Mouse (Mus musculus): ENCODE results near the gene Myo1e. TPM values are rescaled to one million over a fixed set of nuclear protein-coding genes. Genes with fewer than 3 reads are reported as not detected.

The Myo1e gene
- polyA plus RNA-seq, 1 experiment from 2014 or later = 9.0 TPM

DNA sequence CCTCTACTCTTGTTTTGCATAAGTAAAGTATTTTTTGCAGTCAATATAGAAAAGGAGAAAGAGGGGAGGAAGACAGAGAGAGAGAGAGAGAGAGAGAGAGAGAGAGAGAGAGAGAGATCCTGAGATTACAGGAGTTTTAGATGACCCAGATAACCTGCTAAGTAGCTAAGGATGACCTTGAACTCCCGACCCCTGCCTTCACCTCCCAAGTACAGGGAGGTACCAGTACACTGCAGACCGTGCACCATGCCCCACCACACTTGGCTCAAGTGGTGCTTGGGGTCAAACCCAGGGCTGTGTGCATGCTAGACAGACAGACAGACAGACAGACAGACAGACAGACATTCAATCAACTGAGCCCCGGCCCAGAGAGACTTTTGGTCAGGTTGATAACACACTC, 69.9 kb downstream of the Myo1e start:
- no peak overlapping the region for H3K4me2 ChIP-seq
- no peaks in the 10 kb centered on the region for H3K9me3 ChIP-seq
- no peak overlapping the region for H3K27ac ChIP-seq (replicated peaks)
- no peak overlapping the region for H3K9ac ChIP-seq
- ATAC-seq (ENCODE audit: low FRiP score, low read depth) = no peak
- no peak overlapping the region for H3K4me3 ChIP-seq
- H3K27me3 ChIP-seq = no peaks in the 10 kb centered on the region
- 91% methylated on average over 3 of the region's 3 CpGs for WGBS
- no peaks in the 10 kb centered on the region for H3K36me3 ChIP-seq
- H3K4me1 ChIP-seq (replicated peaks) = no peaks in the 10 kb centered on the region

DNA sequence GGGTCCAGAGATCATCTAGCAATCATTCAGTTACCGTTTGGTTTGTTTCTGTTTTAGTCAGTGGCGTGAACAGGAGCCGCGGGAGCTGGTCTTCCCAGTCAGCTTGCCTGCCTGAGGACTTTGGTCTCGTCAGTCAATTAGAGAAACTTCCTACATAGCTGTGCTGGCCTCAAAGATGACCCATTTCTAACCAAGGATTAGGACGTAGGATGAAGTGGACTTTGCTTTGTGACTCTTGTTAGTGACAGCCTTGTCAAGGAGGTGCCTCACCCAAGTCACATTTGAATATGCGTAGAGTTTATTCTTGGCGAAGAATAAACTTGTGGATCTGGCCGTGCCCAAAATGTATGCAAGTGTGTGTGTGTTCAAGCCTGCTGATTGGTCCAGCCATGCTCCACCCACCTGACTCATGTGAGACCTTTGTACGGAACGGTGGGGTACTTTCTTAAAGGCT, 70.4 kb downstream of the Myo1e start:
- no peaks in the 10 kb centered on the region for H3K27me3 ChIP-seq
- ATAC-seq (ENCODE audit: low FRiP score, low read depth) = no peak

GRCm38 (mm10) chr9:70281407-70281806, 74.3 kb downstream of the Myo1e start:
- Histone ChIP-seq H3K4me3 (no peak overlapping the region), H3K27ac (replicated peaks) (no peak overlapping the region), H3K27me3 (no peaks in the 10 kb centered on the region), H3K36me3 (no peaks in the 10 kb centered on the region), H3K9me3 (no peaks in the 10 kb centered on the region), H3K4me2 (no peak overlapping the region), H3K4me1 (replicated peaks) (no peaks in the 10 kb centered on the region), H3K9ac (no peak overlapping the region)
- 86% methylated on average over 8 of the region's 8 CpGs for WGBS
- no peak for ATAC-seq (ENCODE audit: low FRiP score, low read depth)

More for the DNA sequence above, 70.4 kb downstream of the Myo1e start:
- no peak overlapping the region for H3K27ac ChIP-seq (replicated peaks)
- WGBS = 90% methylated on average over 11 of the region's 11 CpGs
- no peak overlapping the region for H3K9ac ChIP-seq
- H3K4me1 ChIP-seq (replicated peaks) = no peaks in the 10 kb centered on the region
- H3K36me3 ChIP-seq = no peaks in the 10 kb centered on the region
- H3K9me3 ChIP-seq = no peaks in the 10 kb centered on the region
- H3K4me3 ChIP-seq = no peak overlapping the region
- no peak overlapping the region for H3K4me2 ChIP-seq

- WGBS = 78% methylated on average over 6 of the region's 8 CpGs
- Histone ChIP-seq H3K9ac (no peak overlapping the region), H3K27ac (replicated peaks) (no peak overlapping the region), H3K4me2 (no peak overlapping the region), H3K4me3 (no peak overlapping the region), H3K4me1 (replicated peaks) (no peaks in the 10 kb centered on the region), H3K27me3 (no peaks in the 10 kb centered on the region), H3K9me3 (no peaks in the 10 kb centered on the region), H3K36me3 (no peaks in the 10 kb centered on the region)
- ATAC-seq (ENCODE audit: low FRiP score, low read depth) = no peak
Observed at GRCm38 (mm10) chr9:70282107-70282506, 75.0 kb downstream of the Myo1e start.

- no peak overlapping the region for H3K9ac ChIP-seq
- H3K4me3 ChIP-seq = no peak overlapping the region
- H3K27me3 ChIP-seq = no peaks in the 10 kb centered on the region
- ATAC-seq (ENCODE audit: low FRiP score, low read depth) = no peak
- 86% methylated on average over 4 of the region's 4 CpGs for WGBS
- H3K4me2 ChIP-seq = no peak overlapping the region
- no peaks in the 10 kb centered on the region for H3K4me1 ChIP-seq (replicated peaks)
- H3K36me3 ChIP-seq = no peaks in the 10 kb centered on the region
- H3K27ac ChIP-seq (replicated peaks) = no peak overlapping the region
- H3K9me3 ChIP-seq = no peaks in the 10 kb centered on the region
Observed at GRCm38 (mm10) chr9:70283151-70283550, 76.0 kb downstream of the Myo1e start.

GRCm38 (mm10) chr9:70284584-70285140, 77.5 kb downstream of the Myo1e start:
- no peaks in the 10 kb centered on the region for H3K27me3 ChIP-seq
- H3K9ac ChIP-seq = no peak overlapping the region
- no peak overlapping the region for H3K4me2 ChIP-seq
- no peak for ATAC-seq (ENCODE audit: low FRiP score, low read depth)
- 75% methylated on average over 7 of the region's 7 CpGs for WGBS
- H3K9me3 ChIP-seq = no peaks in the 10 kb centered on the region
- H3K4me1 ChIP-seq (replicated peaks) = no peaks in the 10 kb centered on the region
- H3K27ac ChIP-seq (replicated peaks) = no peak overlapping the region
- no peaks in the 10 kb centered on the region for H3K36me3 ChIP-seq
- no peak overlapping the region for H3K4me3 ChIP-seq

DNA sequence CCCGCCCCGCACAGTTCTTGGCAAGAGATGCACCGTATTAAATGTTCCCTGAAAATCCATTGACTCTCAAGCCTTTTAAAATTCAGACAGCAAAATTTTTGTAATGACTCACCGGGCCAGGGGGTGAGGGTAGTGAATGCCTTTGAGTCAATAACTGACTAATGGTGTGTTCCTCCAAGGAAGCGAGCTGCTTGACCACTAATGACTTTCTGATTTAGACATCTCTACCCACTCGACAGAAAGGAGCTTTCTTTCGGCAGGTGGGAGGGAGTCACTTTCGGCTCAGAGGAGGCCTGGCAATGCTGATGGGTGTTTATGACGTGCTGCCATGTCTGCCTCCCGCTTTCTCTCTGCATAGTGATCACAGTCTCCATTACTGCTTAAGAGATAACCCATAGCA, 83.6 kb downstream of the Myo1e start:
- Histone ChIP-seq H3K27ac (replicated peaks) (no peak overlapping the region), H3K4me3 (no peak overlapping the region), H3K9ac (no peak overlapping the region), H3K27me3 (no peaks in the 10 kb centered on the region), H3K9me3 (no peaks in the 10 kb centered on the region), H3K4me1 (replicated peaks) (peaks cover 14% of the 10 kb centered on the region; the same call in 1 of the 2 replicates), H3K4me2 (no peak overlapping the region), H3K36me3 (no peaks in the 10 kb centered on the region)
- WGBS = 33% methylated on average over 10 of the region's 10 CpGs
- 0 out of 2 replicates have a peak, but pooled peaks have one; percentile 27 for ATAC-seq (ENCODE audit: low FRiP score, low read depth)

GRCm38 (mm10) chr9:70296916-70297315, 89.8 kb downstream of the Myo1e start:
- no peaks in the 10 kb centered on the region for H3K27me3 ChIP-seq
- H3K4me1 ChIP-seq (replicated peaks) = peaks cover 11% of the 10 kb centered on the region
- no peak for ATAC-seq (ENCODE audit: low FRiP score, low read depth)
- no peak overlapping the region for H3K4me3 ChIP-seq
- no peak overlapping the region for H3K27ac ChIP-seq (replicated peaks)
- no peak overlapping the region for H3K9ac ChIP-seq
- no peaks in the 10 kb centered on the region for H3K36me3 ChIP-seq
- WGBS = 10% methylated on average over 2 of the region's 2 CpGs
- H3K4me2 ChIP-seq = no peak overlapping the region
- H3K9me3 ChIP-seq = no peaks in the 10 kb centered on the region

GRCm38 (mm10) chr9:70298221-70298620, 91.1 kb downstream of the Myo1e start:
- H3K9ac ChIP-seq = no peak overlapping the region
- H3K27ac ChIP-seq (replicated peaks) = no peak overlapping the region
- peaks cover 11% of the 10 kb centered on the region for H3K4me1 ChIP-seq (replicated peaks)
- H3K4me2 ChIP-seq = no peak overlapping the region
- H3K4me3 ChIP-seq = no peak overlapping the region
- no peak for ATAC-seq (ENCODE audit: low FRiP score, low read depth)
- H3K9me3 ChIP-seq = no peaks in the 10 kb centered on the region
- H3K27me3 ChIP-seq = no peaks in the 10 kb centered on the region
- no peaks in the 10 kb centered on the region for H3K36me3 ChIP-seq
- 24% methylated on average over 7 of the region's 7 CpGs for WGBS

DNA sequence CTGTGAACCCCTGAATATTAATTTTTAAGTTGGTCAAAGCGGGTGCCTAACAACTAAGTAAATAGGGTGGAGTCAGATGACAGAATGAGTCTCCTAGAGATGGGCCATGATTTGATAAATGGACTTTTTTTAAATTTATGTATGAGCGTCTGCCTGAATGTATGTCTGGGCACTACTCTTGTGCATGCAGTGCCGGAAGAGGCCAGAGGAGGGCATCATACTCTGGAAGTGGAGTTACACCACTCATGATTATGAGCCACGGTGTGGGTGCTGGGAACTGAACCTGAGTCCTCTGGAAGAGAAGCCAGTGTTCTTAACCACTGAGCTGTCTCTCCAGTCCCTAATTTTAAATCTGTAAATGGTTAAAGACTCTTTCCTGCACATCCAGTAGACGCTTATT, 93.6 kb downstream of the Myo1e start:
- H3K36me3 ChIP-seq = no peaks in the 10 kb centered on the region
- 96% methylated on average over 5 of the region's 5 CpGs for WGBS
- H3K27ac ChIP-seq (replicated peaks) = no peak overlapping the region
- H3K9me3 ChIP-seq = no peaks in the 10 kb centered on the region
- H3K27me3 ChIP-seq = no peaks in the 10 kb centered on the region
- peaks cover 11% of the 10 kb centered on the region for H3K4me1 ChIP-seq (replicated peaks)
- H3K9ac ChIP-seq = no peak overlapping the region
- no peak overlapping the region for H3K4me3 ChIP-seq
- ATAC-seq (ENCODE audit: low FRiP score, low read depth) = no peak
- H3K4me2 ChIP-seq = no peak overlapping the region

DNA sequence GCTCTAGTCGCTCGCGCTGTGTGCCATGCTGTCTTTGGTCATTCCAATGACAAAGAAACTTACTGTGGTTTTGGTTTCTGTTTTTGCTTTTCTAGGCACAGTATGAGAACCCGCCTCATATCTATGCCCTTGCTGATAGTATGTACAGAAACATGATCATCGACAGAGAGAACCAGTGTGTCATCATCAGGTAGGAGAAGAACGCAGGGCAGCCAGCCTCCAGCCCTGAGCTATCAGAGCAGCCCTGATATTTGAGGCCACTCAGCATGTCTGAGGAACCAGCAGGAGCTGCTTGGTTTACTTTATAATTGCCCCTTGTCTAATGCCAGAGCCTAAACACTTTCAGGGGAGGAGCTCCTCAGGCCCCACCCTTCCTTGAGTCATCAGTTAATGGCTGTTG, 94.4 kb downstream of the Myo1e start:
- no peaks in the 10 kb centered on the region for H3K36me3 ChIP-seq
- no peak overlapping the region for H3K9ac ChIP-seq
- ATAC-seq (ENCODE audit: low FRiP score, low read depth) = no peak
- H3K9me3 ChIP-seq = no peaks in the 10 kb centered on the region
- 97% methylated on average over 6 of the region's 6 CpGs for WGBS
- no peak overlapping the region for H3K4me3 ChIP-seq
- no peak overlapping the region for H3K4me2 ChIP-seq
- H3K4me1 ChIP-seq (replicated peaks) = peaks cover 10% of the 10 kb centered on the region
- H3K27ac ChIP-seq (replicated peaks) = no peak overlapping the region
- H3K27me3 ChIP-seq = no peaks in the 10 kb centered on the region

- H3K4me2 ChIP-seq = no peak overlapping the region
- H3K27me3 ChIP-seq = no peaks in the 10 kb centered on the region
- H3K36me3 ChIP-seq = no peaks in the 10 kb centered on the region
- WGBS = 93% methylated on average over 8 of the region's 8 CpGs
- H3K4me3 ChIP-seq = no peak overlapping the region
- no peaks in the 10 kb centered on the region for H3K4me1 ChIP-seq (replicated peaks)
- H3K9ac ChIP-seq = no peak overlapping the region
- H3K9me3 ChIP-seq = no peaks in the 10 kb centered on the region
- no peak for ATAC-seq (ENCODE audit: low FRiP score, low read depth)
- H3K27ac ChIP-seq (replicated peaks) = no peak overlapping the region
Observed at GRCm38 (mm10) chr9:70304901-70305300, 97.8 kb downstream of the Myo1e start.

DNA sequence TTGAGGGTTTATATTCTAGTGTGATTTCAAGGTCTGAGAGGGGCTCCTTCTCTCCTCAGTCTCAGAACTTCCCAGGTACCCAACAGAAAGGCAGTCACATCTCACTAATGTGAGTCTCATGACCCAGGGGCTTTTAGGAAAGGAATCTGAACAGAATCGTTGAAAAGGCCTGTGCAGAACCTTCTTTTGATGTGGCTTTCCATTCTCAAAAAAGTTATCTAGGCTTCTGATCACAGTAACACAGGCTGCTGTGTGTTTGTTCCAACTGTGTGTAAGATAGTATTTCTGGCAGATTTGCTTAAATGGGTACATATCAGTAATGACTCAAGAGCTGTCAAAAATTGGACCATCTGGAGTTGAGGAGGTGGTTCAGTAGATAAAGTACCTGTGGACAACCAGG, 102.9 kb downstream of the Myo1e start:
- no peak overlapping the region for H3K4me2 ChIP-seq
- H3K27me3 ChIP-seq = no peaks in the 10 kb centered on the region
- no peaks in the 10 kb centered on the region for H3K9me3 ChIP-seq
- no peak overlapping the region for H3K4me3 ChIP-seq
- H3K4me1 ChIP-seq (replicated peaks) = no peaks in the 10 kb centered on the region
- no peak overlapping the region for H3K27ac ChIP-seq (replicated peaks)
- 87% methylated on average over 1 of the region's 1 CpGs for WGBS
- H3K9ac ChIP-seq = no peak overlapping the region
- ATAC-seq (ENCODE audit: low FRiP score, low read depth) = no peak
- H3K36me3 ChIP-seq = no peaks in the 10 kb centered on the region

Data from hindbrain, embryonic 15.5 days (tissue).